Mouse (Mus musculus) liver, adult 2 months (tissue): Measurements from ENCODE around the gene 9130230L23Rik. TPM values are rescaled to one million over a fixed set of nuclear protein-coding genes. Genes with fewer than 3 reads are reported as not detected.
A peak's percentile ranks its signal among the peaks of the same experiment; 100 is the strongest.

Experiments used
- DNase-seq: peaks from one replicate; pipeline ENCODE4 v3.0.0-alpha.2; 2011; ENCODE audit warnings: low read depth, low spot score; ENCODE audit errors: extremely low read depth
- H3K27ac ChIP-seq: fragments of 200-500 bp; replicated peaks from 2 replicates; pipeline ENCODE4 v1.5.1; 2012; ENCODE audit warnings: low read depth, mild to moderate bottlenecking, control low read depth, inconsistent platforms, low read length; ENCODE audit not compliant: insufficient read depth
- H3K27me3 ChIP-seq: fragments of 200-500 bp; 2 replicates; pipeline ENCODE4 v1.6.1; 2012; ENCODE audit warnings: mild to moderate bottlenecking, moderate library complexity, low read length, inconsistent platforms; ENCODE audit not compliant: control insufficient read depth, insufficient read depth
- H3K36me3 ChIP-seq: fragments of 200-500 bp; 2 replicates; pipeline ENCODE4 v1.6.1; 2012; ENCODE audit warnings: low read length, inconsistent platforms; ENCODE audit not compliant: control insufficient read depth, insufficient read depth
- H3K4me1 ChIP-seq: fragments of 200-500 bp; 2 replicates; pipeline ENCODE4 v1.6.1; 2011; ENCODE audit warnings: low read length; ENCODE audit not compliant: control insufficient read depth, insufficient read depth
- H3K4me3 ChIP-seq: fragments of 200-500 bp; 2 replicates; pipeline ENCODE4 v1.5.1; 2011; ENCODE audit warnings: low read depth, mild to moderate bottlenecking, control low read depth, low read length, moderate library complexity; ENCODE audit not compliant: insufficient read depth
- H3K79me2 ChIP-seq: fragments of 200-500 bp; 2 replicates; pipeline ENCODE4 v1.6.1; 2012; ENCODE audit warnings: inconsistent platforms, mild to moderate bottlenecking, low read length, moderate library complexity; ENCODE audit not compliant: control insufficient read depth, insufficient read depth
- H3K9ac ChIP-seq: fragments of 200-500 bp; 2 replicates; pipeline ENCODE4 v1.6.1; 2012; ENCODE audit warnings: low read depth, mild to moderate bottlenecking, control low read depth, inconsistent platforms, low read length
- CTCF ChIP-seq: fragments of 200-500 bp; IDR thresholded peaks from 2 replicates; pipeline ENCODE4 v1.5.1; 2011; ENCODE audit warnings: low read depth, low read length, control low read depth
- POLR2A ChIP-seq: fragments of 200-500 bp; IDR thresholded peaks from 2 replicates; pipeline ENCODE4 v1.6.1; 2011; ENCODE audit warnings: low read length, control low read depth; ENCODE audit not compliant: insufficient read depth; ENCODE audit errors: extremely low read depth
- WGBS: fragments of 180-500 bp; shearing (Covaris S2); methylation state at CpG from one replicate; pipeline ENCODE4 v1.1.7; 2018; 5-methylcytosine and 5-hydroxymethylcytosine counted together
- polyA plus RNA-seq: library from polyadenylated mRNA; depleted of rRNA; stranded (reverse); fragments of >200 nt; gene quantifications from 2 replicates; pipeline ENCODE4 v1.2.3, GENCODE M21; 2012; rRNA removed
- total RNA-seq: library from RNA; depleted of rRNA; stranded (reverse); fragments of >200 nt; gene quantifications from 2 replicates; pipeline ENCODE4 v1.2.3, GENCODE M21; 2014; rRNA removed

The 9130230L23Rik gene
- total RNA-seq (0.65 and 0.67 TPM in 2 replicates), polyA plus RNA-seq (not detected in 2 replicates)

DNA sequence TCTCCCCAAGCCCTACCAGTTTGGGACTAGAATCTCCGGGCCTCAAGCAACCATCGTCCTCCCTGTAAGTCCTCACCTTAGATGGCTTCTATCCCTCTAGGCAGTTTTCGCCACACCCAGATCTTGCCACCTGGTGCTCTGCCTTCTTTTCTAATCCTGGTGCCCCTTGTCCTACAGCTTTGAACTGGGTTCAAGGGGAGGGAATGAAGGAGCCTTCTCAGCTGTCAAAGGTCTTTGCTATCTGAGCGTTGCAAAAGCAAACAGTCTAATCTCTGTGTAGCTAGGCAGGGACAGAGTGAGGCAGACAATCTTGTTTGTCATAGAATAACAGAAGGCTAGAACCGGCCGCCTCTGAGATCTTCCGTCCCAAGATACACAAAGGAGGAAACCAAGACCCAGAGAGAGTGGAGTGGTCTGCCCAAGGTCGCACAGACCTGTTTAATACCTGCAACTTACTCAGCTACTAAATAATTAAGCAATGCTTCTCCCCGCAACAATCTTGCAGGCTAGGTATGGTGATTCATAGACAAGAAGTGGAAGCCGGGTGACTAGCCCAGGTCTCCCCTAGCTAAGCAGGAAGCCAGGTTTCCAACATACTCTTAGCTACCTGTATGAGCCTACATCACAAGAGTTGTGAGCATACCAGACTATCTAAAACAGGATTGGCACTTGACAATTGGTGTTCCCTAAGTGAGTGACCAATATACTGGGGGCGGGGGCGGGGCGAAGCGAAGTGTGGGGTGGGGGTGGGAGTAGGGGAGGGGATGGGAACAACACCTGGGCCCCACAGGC, at the start of gene 9130230L23Rik:
Gene 9130230L23Rik, minus strand, starts transcription at position 152 of the 792 bp plus-strand sequence.
- H3K9ac ChIP-seq = no peak within 1 kb of the TSS
- 35% methylated on average over 14 of the region's 14 CpGs for WGBS
- DNase-seq = no peak
- H3K4me1 ChIP-seq = peaks cover 9% of the 10 kb centered on the region
- H3K27ac ChIP-seq = no peak within 1 kb of the TSS
- no peaks in the 10 kb centered on the region for H3K79me2 ChIP-seq
- H3K36me3 ChIP-seq = no peaks in the 10 kb centered on the region
- no peak for TF ChIP-seq CTCF
- no peak for TF ChIP-seq POLR2A
- no peak within 1 kb of the TSS for H3K4me3 ChIP-seq
- H3K27me3 ChIP-seq = no peaks in the 10 kb centered on the region

DNA sequence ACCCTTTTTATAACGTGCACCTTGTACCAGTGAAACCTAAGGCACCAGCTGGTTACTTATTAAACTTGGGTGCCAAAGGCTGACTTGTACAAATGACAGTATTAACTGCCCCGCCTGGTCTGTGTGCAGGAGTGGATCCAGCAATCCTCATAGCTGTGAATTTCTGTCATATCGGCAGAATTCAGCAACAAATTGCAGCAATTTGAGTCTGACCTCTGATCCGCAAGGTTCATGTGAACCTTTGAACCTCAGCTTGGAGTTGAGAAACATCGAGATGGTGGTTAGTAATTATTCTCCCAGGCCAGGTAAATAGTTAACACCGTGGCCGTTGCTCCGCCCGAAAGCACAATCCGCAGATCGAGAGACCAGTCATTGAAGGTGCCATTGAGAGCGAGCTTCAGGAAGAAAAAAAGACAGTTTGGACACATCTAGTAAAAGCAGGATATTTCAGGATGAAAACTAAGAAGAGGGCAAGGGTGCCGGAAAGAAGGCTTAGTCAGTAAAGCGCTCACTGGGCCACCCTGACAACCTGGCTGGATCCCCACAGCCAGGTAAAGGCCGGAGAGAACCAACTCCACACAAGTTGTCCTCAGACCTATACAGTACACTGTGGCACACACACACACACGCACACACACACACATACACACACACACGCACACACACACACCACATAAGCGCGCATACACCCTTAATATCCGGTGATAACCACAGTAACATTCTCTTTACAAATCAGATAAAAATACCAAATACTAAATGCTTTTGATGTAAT, 48.9 kb upstream of the 9130230L23Rik start:
- DNase-seq = peak; percentile 100
- Histone ChIP-seq H3K27ac (peak overlapping the region; percentile 88), H3K4me3 (peak overlapping the region; percentile 61; the same call in 1 of the 2 replicates), H3K4me1 (peaks cover 33% of the 10 kb centered on the region), H3K79me2 (peaks cover 29% of the 10 kb centered on the region; the same call in 1 of the 2 replicates), H3K27me3 (no peaks in the 10 kb centered on the region), H3K9ac (peak overlapping the region; percentile 79), H3K36me3 (peaks cover 11% of the 10 kb centered on the region)
- TF ChIP-seq CTCF (no peak), POLR2A (no peak)
- WGBS = 26% methylated on average over 20 of the region's 20 CpGs

DNA sequence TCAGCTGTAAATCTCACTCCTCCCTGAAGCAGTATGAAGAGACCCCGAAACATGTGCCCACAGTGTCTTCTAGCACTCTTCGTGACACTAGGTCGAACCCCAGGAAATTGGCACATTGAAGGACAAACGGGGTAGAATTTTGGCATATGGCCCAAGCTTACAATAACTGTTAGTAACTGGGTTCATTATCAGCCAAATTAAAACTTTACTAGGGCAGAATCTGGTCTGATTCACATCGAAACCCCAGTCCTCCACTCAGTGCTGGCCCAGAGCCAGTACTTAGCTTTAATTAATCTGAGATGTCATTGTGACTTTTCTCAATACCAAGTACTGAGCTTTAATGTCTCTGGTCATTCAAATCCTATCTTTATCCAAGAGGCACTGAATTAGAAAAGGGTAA, 46.8 kb upstream of the 9130230L23Rik start:
- WGBS = 27% methylated on average over 5 of the region's 5 CpGs
- no peak overlapping the region for H3K4me3 ChIP-seq
- DNase-seq = peak; percentile 59
- peaks cover 43% of the 10 kb centered on the region for H3K4me1 ChIP-seq
- peak overlapping the region; percentile 21 for H3K27ac ChIP-seq
- peaks cover 37% of the 10 kb centered on the region; the same call in 1 of the 2 replicates for H3K79me2 ChIP-seq
- H3K36me3 ChIP-seq = peaks cover 18% of the 10 kb centered on the region
- TF ChIP-seq POLR2A = no peak
- TF ChIP-seq CTCF = no peak
- no peaks in the 10 kb centered on the region for H3K27me3 ChIP-seq
- H3K9ac ChIP-seq = peak overlapping the region; percentile 15; the same call in 1 of the 2 replicates

GRCm38 (mm10) chr5:66046356-66046755, 42.3 kb upstream of the 9130230L23Rik start:
- H3K4me1 ChIP-seq = peaks cover 55% of the 10 kb centered on the region
- no peaks in the 10 kb centered on the region for H3K27me3 ChIP-seq
- H3K27ac ChIP-seq = 0 out of 2 replicates have a peak overlapping the region, but pooled peaks have one; percentile 23
- DNase-seq = no peak
- WGBS = 52% methylated on average over 3 of the region's 3 CpGs
- no peak overlapping the region for H3K4me3 ChIP-seq
- TF ChIP-seq CTCF = no peak
- TF ChIP-seq POLR2A = no peak
- H3K79me2 ChIP-seq = peaks cover 38% of the 10 kb centered on the region
- H3K36me3 ChIP-seq = peaks cover 43% of the 10 kb centered on the region
- H3K9ac ChIP-seq = no peak overlapping the region

- peak overlapping the region; percentile 86 for H3K27ac ChIP-seq
Measured at GRCm38 (mm10) chr5:66043897-66044296, 39.8 kb upstream of the 9130230L23Rik start.

More at GRCm38 (mm10) chr5:66043897-66044296, 39.8 kb upstream of the 9130230L23Rik start:
- WGBS = 16% methylated on average over 3 of the region's 3 CpGs
- Histone ChIP-seq H3K36me3 (peaks cover 54% of the 10 kb centered on the region), H3K79me2 (peaks cover 35% of the 10 kb centered on the region), H3K4me1 (peaks cover 53% of the 10 kb centered on the region), H3K9ac (peak overlapping the region; percentile 58; the same call in 1 of the 2 replicates), H3K4me3 (no peak overlapping the region), H3K27me3 (no peaks in the 10 kb centered on the region)
- peak; percentile 98 for DNase-seq
- TF ChIP-seq POLR2A (no peak), CTCF (no peak)
